Mouse (Mus musculus) embryo, embryonic 11 days (tissue): ENCODE data around the gene Klhdc8b.

ENCODE experiments used
- DNase-seq: peaks from one replicate; pipeline ENCODE4 v3.0.0-alpha.2; 2015

The Klhdc8b gene

DNA sequence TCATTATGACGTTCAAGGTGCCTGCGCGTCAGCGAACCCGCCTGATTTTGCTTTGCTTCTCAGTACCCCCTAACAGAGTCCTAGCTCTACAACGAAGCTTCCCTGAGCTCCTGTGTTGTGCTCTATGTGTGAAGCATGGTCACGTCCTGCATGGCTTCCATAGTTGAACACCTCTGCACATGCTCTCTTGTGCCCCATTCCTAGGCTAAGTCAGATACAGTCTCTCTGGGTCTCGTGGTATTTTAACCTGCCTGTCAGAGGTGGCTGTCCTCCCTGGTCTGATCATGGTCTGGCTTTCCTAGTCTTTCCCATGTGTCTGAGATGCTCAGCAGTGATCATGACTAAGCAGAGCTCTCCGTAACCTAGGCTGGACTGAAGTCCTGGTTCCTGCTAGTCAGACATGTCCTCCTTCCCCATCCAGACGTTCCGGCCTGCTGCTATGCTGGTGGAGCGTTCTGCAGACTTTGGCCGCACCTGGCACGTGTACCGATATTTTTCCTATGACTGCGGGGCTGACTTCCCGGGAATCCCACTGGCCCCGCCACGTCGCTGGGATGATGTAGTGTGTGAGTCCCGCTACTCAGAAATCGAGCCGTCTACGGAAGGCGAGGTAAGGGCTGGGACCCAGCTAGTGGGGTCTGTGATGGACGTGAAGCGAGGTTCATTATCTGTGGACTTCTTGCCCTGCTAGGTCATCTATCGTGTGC is 19.6 kb upstream of the Klhdc8b start:
- no peak for DNase-seq

DNA sequence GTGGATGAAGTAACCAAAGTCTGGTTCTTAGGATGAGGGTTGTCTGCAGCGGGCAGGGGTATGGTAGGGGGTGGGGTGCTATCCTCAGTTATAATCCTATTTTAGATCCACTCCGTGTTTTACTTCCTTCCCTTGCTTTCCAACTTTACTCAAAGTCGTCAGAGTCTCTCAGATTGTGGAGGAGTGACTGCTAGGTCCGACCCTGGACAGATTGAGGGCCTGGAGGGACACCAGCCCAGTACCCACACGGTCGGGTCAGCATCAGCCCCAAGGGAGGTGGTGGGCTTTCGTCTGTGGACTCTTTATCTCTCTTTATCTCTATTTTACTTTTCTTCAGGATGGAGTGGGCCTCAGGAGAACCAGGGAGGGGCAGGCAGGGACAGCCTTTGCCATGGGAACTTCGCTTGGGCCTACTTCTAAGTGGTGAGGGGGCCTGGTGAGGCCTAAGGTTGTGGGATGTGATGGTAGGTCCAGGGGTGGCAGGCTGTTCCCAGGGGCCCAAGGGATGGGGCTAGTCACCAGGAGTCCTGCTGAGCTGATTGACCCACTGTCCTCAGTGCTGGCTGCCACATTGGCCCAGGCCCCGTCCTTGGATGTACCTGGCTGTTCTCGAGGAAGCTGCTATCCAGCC is 18.5 kb upstream of the Klhdc8b start, which contains the start of gene Lamb2:
Gene Lamb2 (plus strand): TSS at position 16 of the 631 bp plus-strand sequence.
- DNase-seq = peak; percentile 90

DNA sequence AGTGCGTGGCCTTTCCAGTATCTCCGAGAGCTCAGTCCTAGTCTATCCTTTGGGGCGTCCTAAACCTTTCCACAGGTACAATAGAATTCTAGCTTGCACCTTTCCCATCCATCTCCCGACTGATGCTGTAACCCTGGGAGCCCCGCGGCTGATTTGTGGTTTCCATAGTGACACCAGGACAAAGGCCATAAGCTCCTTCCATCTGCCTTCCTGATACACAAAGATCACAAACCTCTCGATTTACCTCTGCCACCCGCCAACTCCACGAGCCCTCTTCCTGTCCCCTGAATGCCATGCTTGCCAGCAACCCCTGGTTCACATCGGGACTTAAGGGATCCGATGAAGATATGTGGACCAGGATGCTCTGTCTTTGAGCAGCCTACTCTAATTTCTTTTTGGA is 17.9 kb upstream of the Klhdc8b start:
- DNase-seq = peak; percentile 40

DNA sequence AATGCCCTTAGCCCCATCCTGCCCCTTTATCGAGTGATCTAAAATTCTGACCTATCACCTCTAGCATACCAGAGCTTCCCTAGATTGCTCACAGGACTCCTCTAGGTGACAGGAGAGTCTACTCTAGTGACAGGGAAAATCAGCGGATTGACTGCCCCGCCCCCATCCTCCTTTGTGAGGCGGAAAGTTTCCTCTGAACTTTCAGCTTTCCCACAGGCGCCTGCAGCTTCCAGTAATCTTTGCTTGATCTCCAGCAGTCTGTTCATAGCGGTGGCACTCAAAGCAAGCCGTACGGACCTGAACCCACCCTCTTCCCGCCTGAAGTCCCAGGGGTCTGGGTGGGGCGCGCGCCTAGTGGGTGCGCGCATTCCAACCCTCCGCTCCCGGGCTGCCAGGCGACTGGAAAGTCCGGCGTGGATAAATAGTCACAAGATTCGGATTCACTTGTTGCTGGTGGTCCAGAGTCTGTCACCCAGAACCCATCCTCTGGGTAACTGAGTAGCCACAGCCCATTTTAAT is 17.3 kb upstream of the Klhdc8b start:
- peak; percentile 91 for DNase-seq

DNA sequence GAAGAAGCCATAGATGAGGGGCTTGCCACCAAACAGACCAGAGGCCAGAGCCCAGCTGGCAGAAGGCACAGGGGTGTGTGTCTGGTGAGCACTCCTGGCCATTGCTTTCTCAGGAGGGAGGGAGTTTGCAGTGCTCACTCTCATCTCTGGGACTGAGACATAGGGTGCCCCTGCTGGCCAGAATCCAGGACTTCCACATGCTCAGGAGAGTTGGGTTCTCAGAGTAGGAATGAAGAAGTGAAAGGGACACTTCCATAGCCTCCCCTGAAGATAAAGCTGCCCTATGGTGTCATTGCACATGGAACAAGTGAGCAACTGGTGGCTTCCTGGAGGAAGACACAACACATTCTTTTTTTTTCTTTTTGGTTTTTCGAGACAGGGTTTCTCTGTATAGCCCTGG is 13.1 kb upstream of the Klhdc8b start:
- no peak for DNase-seq

DNA sequence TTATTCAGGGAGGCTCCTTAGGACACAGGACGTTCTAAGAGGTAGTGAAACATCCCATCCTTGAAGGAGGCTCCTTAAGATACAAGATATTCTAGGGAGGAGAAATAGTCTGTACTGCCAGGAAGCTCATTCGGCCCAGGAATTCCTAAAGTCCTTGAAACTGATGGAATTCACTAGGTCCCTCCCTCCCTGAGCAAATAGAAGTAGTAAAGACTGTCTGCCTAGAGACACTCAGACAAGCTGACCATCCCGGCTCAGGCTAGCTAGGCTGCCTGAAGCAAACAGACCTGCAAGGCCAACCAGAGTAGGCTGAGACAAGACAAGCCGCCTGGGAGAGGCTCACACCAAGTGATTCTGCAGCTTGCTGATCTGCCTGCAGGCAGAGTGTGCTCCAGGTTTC is 8.5 kb upstream of the Klhdc8b start:
- no peak for DNase-seq

DNA sequence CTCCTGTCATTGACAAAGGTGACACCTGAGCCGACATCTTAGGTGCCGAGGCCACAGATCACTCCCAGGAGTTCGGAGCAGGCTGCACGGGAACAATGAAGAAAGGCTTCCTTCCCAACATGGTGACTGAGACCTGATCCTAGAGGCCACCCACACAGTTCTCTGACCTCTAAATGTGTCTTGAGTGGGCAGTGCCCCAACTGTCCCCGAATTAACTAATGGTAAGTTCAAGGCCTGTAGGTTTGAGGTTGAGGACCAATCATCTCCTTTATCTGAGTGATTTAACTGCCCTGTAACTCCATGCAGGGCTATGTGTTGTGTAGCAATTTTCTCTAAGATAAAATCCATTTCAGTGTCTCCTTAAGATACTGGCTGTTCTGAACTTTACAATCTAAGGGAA is 8.0 kb upstream of the Klhdc8b start:
- DNase-seq = no peak

DNA sequence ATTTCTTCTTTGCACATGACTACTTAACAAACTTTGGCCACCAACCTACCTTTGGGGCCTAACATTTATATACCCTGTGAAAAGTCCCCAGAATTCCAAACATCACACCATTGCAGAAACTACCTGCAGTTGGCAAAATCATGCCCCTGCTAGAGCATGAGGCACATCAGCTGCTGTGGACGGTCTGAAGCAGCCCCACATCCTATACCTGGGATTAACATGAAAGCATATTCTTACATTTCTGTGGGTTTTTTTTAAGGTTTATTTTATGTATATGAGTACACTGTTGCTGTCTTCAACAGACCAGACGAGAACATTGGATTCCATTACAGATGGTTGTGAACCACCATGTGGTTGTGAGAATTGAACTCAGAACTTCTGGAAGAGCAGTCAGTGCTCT is 4.8 kb upstream of the Klhdc8b start:
- DNase-seq = no peak

DNA sequence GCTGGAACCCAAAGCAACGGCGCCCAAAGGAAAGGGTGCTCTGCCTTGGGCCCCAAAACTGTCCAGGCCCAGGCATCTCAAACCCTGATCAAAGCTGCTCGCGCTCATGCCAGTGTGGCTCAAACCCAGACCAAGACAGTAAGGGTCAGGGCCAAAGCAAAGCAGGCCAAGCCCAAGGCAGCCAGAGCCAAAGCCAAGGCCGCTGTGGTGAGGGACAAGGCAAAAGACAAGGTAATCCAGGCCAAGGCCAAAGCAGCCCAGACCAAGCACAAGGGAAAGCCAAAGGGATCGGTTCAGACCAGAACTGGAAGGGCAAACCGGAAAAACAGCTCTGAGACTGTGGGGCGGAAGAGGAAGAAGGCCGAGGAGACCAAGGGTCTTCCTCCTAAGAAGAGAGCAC is 2.3 kb upstream of the Klhdc8b start:
- no peak for DNase-seq

DNA sequence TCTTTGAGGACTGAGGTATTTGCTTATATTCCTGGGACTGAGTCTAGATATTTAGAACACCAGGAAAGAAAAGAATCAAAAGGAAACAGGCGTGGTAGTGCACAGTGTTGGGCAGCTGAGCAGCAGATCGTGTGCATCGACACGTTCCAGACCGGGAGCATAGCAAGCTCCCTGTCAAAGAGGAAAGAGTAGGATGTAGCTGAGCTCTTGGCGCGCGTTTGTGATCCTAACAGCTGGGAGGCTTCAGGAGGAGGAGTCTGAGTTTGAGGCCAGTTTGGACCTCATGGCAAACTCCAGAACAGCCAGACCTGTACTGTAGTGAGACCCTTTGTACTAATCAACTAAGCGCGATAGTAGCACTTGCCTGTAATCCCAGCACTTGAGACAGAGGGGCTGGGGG is 811 bp upstream of the Klhdc8b start:
- DNase-seq = no peak

DNA sequence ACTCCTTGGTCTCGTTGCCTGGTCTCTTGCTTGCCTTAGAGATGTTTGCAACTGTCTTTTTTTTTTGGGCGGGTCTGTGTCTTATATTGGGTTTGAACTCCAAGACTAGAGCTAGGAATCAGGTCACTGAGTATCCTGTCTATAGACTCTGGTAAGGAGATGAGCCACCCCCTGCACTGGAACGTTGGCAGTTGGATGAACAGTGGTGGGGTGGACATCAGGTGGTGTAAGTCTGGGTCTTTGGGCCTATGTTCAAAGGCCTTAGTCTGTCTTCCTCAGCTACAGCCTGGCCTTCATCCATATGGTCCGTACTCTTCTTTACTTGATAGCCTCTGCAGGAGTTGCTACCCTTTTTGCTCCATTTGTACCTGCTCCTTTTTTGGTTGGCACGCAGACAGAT is 294 bp upstream of the Klhdc8b start:
- no peak for DNase-seq

DNA sequence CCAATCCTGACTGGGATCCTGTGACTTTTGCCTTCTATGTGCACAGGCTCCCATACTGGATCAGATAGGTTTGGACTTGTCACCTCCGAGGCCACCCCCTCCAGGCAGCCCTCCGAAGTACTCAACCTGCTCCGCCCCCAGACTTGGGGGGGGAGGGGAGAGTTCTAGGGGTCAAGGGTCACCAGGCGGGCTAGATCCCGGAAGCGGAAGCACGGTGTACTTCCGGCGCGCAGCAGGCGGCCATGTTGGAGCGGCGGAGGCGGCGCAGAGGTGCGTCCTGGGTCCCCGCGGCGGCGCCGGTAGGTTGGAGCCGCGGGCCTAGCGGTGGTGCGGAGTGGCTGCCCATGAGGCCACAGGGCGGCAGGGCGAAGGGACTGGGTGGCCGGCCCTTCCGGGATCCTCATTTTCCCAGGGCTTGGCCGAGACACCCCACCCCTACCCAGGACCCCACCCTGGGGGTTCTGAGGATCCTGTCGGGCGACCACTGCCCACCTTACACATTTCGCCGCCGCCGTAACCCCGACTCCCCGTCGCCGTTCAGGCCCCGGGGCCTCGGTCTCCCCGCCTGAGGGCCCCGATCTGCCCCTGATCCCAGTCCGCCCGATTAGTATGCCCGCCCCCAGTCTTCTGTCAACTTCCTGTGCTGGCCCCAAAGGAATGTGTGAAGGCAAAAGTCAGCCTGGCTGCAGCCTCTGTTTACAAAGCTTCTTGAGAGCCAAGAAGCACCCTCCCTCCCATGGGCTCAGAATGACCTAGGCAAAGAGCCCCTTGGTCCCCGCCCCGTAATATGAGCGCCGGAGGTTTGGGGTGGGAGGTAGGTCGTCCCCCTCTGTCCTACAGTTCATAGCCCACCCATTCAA is 832 bp downstream of the Klhdc8b start, which contains the start of gene Ccdc71:
Gene Ccdc71 (plus strand): TSS at position 209 of the 860 bp plus-strand sequence.
- DNase-seq = peak; percentile 93

DNA sequence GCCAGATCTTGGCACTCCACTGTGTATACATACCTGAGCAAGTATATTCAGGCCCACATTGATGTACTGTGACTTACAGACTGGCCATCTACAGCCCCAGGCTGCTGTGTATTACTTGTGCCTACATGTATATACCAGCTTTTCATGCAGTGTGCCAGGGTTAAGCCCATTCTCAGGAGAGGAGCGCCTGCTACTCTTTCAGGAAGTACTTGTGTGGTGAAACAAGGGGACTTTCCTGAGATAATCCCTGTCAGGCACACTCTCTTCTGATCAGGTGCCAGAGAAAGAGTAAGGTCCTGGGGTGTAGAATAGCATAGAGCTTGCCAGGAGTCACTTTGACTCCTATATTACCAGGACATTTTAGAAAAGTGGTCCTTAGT is 1.5 kb downstream of the Klhdc8b start:
- no peak for DNase-seq

DNA sequence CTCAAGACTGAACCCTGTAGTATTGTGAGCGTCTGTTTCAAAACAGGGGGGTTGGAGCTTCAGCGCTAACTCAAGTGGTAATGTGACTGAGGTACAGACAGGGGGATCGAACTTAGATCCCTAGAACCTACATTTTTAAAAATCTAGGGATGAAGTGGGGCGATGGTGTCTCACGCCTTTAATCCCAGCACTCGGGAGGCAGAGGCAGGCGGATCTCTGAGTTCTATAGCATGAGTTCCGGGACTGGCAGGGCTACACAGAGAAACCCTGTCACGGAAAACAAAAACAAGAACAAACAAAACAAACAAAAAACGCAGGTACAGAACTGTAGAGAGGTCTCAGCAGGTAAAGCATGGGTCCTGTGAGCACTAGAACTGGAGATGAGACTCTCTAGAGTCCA is 4.4 kb downstream of the Klhdc8b start:
- DNase-seq = no peak

DNA sequence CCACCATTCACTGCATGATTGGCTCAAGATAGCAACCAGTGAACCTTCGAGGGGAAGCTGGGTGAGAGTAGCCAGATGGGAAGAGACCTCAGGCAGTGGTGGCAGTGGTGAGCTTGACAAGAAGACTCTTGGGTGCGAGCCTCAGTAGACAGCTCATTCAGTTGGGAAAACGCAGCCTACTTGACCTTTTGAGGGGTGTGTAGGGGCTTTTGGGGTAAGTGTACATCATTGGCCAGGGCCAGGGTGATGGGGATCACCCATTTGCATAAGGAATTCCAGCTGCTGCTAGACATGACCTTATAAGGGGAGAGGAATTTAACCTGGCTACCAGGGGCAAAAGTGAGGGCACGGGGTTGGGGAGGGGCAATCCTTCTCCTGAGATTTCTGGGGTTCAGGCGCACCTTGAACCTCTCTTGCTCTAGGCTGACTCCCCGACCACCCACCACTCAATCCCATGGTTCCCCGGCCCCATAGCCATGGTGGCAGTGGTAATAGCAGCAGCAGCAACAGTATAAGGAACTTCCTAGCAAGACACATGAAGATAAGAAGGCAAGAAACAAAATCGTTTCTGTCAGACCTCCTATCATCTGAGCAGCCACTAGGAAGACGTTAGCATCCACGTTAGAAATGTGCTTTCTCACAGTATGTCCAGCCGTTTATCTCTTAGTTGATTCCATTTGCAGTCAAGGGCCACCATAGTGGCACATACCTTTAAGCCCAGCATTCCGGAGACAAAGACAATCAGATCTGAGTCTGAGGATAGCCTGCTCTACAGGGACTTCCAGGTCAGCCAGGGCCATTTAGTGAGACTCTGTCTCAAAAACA is 5.4 kb downstream of the Klhdc8b start:
- no peak for DNase-seq

DNA sequence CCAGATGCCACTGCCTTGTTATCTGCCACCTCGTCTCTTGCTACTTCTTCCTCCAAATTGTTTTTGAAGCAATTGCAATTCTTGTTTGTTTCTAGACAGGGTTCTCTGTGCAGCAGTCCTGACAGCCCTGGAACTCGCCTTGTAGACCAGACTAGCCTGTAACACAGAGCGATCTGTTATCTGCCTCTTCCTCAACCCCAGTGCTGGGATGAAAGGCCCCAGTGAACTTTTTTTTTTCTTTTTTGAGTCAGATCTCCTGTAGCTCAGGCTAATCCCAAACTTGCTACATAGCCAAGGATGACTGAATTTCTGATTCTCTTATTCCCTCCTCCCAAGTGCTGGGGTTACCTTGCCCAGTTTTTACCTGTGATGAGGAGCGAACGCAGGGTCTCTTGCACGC is 7.0 kb downstream of the Klhdc8b start:
- no peak for DNase-seq

DNA sequence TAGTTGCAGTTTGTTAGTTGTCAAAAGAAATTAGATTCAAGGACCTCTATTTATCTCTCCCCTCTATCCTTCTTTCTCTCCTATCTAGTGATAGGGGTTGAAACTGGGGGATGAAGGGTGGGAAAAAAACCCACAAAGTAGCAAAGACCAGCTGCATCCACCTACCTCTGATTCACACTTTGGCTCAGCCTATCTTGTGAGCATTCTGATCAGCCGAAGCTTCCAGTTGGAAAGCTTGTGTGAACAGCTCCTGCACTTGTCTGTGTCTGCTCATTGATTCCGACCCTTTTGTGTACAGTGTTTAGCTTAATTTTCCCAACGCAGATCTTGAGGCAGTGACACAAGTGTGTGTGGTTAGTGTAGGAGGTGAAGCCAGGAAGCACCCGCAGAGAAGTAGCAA is 7.9 kb downstream of the Klhdc8b start:
- no peak for DNase-seq

DNA sequence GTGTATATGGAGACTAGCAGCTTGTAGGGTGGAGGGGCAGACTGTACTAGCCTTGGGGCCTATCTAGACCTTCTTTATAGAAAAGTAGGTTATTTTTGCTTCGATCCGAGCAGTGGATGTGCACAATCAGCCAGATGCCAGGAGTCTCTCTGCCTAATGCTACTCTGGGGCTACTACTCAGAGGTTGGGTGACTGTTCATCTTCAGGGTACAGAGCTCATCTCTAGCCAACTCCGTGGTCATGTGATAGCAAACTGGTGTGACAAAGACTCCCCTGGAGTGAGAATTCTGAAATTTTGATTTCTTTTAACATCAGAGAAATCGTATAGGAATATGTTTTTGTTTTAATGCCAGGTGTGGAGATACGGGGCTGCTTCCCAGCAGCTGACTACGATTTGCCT is 8.5 kb downstream of the Klhdc8b start:
- no peak for DNase-seq

DNA sequence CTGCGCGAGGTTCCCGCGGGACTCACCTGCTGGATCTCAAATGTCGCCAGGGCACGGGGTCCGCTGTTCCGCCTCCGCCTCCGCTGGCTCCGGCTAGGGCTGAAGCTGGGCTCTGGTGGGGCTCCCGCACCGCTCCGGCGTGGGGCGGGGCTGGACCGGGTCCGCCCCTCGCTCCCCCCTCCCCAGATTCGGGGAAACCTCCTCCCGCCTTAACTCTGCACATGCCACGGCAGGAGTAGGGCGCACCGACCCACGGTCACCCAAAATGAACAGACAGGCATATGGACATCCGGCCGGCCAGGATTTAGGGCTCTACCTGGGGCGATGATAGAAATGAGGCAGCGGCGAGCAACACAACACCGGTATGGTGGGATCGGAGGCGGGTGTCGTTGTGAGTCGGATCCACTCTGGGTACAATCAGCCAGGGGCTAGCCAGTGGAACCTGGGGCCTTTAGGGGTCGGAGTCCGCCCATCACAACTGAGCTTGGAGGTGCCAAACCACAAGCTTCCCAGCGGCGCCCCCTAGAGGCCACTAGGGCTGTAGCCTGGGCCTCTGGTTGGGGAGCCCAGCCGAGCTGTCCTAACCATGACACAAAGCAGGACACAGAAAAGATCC is 9.0 kb downstream of the Klhdc8b start:
- peak; percentile 94 for DNase-seq

DNA sequence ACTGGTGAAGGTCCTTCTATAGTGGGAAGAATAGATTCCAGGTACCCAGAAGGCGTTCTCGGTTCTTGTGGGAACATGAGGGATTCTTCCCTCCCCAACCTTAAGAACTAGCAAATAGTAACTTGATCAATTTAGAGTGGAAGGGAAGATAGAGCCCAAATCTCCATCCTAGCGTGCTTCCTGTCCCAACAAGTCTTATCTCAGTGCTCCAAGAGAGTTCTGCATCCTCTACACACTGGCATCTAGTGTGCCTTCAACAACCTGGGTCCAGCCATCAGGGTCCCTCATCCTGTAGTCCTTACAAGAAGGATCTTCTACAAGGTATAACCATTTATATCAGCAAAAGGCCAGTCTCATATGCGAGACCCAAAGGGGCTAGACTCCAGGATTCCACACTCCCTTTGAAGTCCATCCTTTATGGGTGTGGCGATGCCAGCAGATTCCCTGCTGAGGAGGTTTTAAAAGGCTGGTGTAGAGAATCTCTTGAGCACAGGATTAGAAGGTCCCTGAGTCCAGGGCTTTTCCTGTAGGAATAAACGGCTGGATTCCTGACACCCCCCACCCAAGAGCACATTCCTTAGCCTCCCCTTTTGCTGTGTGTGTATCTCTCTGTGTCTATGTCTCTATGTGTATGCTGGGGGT is 9.7 kb downstream of the Klhdc8b start:
- no peak for DNase-seq

DNA sequence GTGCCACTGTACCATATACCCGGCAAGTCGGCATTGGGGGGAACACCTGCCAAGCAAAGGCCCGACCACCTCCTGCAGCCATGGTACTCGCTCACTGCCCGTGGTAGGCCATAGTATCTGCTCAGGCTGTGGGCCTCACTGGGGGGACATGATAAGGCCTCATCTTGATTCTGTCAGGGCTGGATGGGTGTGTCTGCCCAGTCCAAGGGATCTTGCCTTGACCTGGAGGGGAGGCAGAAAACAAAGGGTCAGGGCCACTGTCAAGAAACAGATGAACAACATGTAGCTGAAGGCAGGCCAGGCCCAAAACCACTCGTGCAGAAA is 10.2 kb downstream of the Klhdc8b start:
- no peak for DNase-seq
